Mouse (Mus musculus): ENCODE measurements around the gene Zfp112. TPM values are rescaled to one million over a fixed set of nuclear protein-coding genes. Genes with fewer than 3 reads are reported as not detected.

Zfp112 gene
- total RNA-seq (2023): 5.8 TPM

DNA sequence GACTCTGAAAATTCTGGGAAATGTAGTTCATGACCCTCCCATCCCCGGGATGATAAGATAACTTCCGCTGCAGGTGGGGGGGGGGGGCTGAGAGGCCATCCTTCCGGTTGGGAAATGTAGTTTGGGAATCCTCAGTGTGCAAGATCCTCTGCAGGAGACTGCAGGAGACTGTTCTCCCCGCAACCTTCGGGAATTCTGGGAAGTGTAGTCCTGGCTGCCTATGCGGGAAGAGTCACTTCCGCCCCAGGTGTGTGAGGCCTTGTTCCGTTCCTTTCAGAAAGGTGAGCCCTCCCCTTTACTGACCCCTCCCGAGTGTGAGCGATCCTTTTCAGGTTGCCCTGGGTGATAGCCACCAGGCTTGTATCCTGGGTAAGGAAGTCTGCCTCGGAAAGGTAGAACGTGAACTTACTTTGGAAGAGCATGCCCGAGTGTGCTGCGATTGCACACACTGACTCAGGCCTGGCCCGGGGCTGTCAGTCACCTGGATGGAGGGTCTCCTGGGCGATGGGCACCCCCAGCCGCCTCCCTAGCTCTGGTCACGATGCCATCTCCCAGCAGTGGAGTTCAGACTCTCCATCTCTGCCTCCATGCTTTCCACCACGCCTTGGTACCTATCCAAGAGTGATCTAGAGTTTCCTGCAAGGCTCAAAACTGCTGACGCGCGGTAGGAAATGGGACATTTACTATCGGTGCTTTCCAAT lies at the start of gene Zfp112:
Gene Zfp112, plus strand, starts transcription at position 159 of the 701 bp plus-strand sequence.

DNA sequence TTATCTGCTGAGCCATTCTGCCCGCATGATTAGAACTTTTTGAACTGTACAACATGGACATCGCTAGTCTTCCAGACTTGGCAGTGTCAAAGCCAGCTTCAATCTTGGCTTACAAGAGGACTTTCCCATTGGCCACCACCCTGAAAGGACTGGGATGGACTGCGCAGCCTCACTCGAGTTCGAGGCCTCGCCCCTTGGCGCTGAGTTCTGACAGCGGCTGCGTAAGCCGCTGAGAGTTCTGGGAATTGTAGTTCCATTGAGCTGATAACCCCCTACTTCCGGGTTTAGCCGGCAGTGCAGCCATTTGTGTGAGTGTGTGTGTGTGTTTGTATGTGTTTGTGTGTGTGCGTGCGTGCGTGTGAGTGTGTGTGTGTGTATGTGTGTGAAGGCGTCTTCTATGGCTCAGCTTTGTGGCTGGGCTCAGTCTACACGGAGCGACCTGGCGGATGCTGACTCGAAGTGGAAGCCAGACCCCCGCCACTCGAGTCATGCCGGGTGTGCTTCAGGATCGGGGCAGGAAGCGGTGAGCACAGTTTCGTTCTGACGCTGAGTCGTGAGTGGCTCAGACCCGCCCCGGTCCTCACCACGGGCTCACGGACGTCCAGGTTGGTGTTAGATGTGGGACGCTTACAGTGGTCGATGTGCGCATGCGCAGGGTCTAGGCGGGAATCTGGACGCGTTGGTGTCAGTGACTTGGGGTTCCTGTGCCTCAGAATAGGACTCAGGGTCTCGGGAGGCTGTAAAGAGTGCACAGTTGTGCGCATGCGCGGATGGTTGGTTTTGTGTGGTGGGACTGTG lies 30.3 kb upstream of the Zfp112 start, which contains the start of gene Zfp180:
Gene Zfp180, plus strand, starts transcription at position 291 of the 798 bp plus-strand sequence.

DNA sequence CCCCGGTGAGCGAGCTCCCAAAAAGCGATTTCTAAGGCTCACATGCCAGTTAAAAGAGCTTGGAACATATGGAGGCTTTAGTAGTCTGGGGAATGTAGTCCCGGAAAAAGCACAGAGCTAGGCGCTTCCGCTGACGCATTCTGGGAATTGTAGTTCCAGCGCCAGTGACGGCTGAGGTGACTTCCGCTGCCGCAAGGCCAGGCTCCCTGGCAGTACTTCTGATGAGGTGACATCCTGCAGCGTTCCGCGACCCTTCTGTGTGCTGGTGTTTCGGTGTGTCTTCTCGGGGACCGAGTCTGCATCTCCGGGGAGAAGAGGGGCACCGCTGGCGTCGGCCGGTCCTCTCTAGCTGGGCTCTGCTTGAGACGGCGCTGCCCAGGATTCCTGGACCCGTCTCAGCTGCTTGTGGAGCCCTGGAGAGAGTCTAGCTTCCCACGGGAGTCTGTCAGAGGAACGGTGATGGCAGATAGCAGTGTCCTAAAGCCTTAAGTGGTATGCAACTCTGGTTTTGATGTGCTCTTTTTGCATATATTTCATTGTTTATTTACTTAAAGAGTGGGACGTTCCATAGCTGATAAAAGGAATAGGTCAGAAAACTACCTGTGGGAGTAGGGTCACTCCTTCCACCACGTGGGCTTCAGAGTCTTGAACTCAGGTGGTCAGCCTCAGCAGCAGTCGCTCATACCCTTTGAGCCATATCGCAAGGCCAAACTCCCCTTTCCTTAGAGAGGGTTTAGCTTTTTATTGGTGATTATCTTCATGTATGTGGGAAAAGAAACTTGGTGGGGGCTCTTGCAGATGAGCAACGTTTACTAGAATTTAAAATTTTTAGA lies 22.1 kb downstream of the Zfp112 start, which contains the start of gene Zfp235:
Gene Zfp235, plus strand, starts transcription at position 174 of the 833 bp plus-strand sequence.

DNA sequence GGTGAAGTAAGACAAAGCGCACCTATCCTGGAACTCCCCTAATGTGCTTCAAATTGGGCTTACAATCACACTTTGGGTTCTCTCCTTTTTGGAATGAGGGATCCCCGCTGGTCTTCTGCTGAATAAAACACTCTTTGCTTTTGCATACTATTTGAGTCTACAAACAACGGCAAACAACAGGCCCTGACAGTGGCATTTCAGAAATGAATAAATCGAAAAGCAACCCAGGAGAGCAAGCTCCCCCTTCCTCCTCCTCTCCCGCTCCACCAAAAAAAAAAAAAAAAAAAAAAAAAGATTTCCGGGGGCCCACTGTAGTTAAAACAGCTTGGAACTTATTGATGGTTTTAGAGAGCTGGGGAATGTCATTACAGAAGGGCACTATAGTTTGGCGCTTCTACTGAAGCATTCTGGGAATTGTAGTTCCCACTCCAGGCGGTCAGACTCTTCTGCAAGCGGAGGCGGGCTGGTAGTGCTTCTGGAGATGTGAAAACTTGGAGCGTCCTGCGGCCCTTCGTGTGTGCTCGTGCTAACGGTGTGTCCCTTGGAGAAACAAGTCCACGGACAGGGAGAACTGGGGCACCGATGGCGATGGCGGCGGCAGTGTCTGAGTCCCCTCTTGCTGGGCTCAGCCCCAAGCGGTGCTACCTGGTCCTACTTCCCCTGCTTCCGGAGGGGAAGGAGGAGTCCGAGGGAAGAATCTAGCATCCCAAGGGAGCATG lies 62.7 kb downstream of the Zfp112 start, which contains the start of gene Zfp114:
Gene Zfp114, plus strand, starts transcription at position 443 of the 719 bp plus-strand sequence.

Other genes with a start within 250 kb of the Zfp112 start
- not detected for gene Vmn1r177, start 245.9 kb upstream of the Zfp112 start, total RNA-seq (2023)
- gene Vmn1r178, start 220.3 kb upstream of the Zfp112 start, total RNA-seq (2023): not detected
- not detected for gene Vmn1r179, start 185.3 kb upstream of the Zfp112 start, total RNA-seq (2023)
- gene Vmn1r180, start 161.7 kb upstream of the Zfp112 start, total RNA-seq (2023): not detected
- gene Vmn1r181, start 137.7 kb upstream of the Zfp112 start, total RNA-seq (2023): not detected
- gene V1rd19, start 110.6 kb upstream of the Zfp112 start, total RNA-seq (2023): not detected
- gene Vmn1r183, start 59.1 kb upstream of the Zfp112 start, total RNA-seq (2023): not detected
- gene Zfp180, start 30.4 kb upstream of the Zfp112 start, total RNA-seq (2023): 36.7 TPM
- gene Zfp235, start 21.9 kb downstream of the Zfp112 start, total RNA-seq (2023): 6.2 TPM
- gene Zfp114, start 62.7 kb downstream of the Zfp112 start, total RNA-seq (2023): not detected
- 0.12 TPM for gene Zfp111, start 99.1 kb downstream of the Zfp112 start, total RNA-seq (2023)
- 2.1 TPM for gene Zfp109, start 125.2 kb downstream of the Zfp112 start, total RNA-seq (2023)
- not detected for gene Zfp108, start 142.5 kb downstream of the Zfp112 start, total RNA-seq (2023)
- 2.5 TPM for gene Zfp93, start 158.1 kb downstream of the Zfp112 start, total RNA-seq (2023)
- 7.8 TPM for gene Zfp61, start 188.9 kb downstream of the Zfp112 start, total RNA-seq (2023)
- gene Zfp94, start 204.4 kb downstream of the Zfp112 start, total RNA-seq (2023): 2.6 TPM
- not detected for gene Tescl, start 221.6 kb downstream of the Zfp112 start, total RNA-seq (2023)
- not detected for gene Lypd5, start 236.9 kb downstream of the Zfp112 start, total RNA-seq (2023)

Data from CD4-positive naive resting alpha-beta T cell, adult 76 days (primary cell).